Mouse (Mus musculus): Measurements from ENCODE around the gene Prr5l.

DNA sequence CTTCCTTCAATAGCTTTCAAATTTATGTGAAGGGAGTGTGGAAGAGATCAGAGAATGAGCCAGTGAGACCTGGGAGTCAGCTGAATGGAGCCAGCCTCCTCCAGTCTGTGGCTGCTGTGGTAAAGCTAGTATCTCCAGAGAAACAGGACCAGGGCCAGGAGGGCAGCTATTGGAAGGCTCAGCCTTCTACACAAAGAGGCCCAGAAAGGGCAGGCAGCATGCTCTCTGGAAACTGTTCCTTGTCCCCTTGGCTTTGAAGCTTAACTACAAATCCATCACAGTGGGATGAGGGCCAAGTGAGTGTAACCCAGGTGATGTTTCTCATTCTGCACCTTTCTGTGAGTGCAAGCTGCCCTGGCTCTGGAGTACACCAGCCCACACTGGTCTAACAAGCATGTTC, 155.0 kb downstream of the Prr5l start:
- TF ChIP-seq CTCF (IDR thresholded peaks at IDR 0.05) (no peak), EP300 (IDR thresholded peaks at IDR 0.05) (no peak)
